Mouse (Mus musculus) adipocyte (in vitro differentiated cells): Measurements from ENCODE around the gene Slc25a33.
A peak's percentile ranks its signal among the peaks of the same experiment; 100 is the strongest.

ENCODE experiments used
- DNase-seq: peaks from one replicate; pipeline ENCODE4 v3.0.0-alpha.2; 2016; ENCODE audit warnings: low spot score

Gene Slc25a33

DNA sequence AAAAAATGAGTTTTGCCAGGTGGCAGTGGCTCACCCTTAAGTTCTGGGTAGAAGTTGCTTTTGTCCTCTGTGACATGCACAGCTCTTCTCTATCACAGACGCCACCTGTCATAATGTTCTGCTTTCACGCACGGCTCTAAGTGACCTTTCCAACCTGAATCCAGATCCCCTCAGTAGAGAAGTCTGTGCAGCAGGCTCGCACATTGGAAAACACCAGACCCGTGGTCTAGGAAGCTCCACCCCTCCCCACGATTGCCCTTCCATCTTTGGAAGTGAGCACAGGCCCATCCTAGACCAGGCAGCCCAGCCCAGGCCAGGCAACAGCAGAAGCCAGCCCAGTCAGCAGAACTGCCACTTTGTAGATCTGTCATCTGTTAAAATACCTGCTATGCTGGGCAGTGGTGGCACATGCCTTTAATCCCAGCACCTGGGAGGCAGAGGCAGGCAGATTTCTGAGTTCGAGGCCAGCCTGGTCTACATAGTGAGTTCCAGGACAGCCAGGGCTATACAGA lies 20.9 kb upstream of the Slc25a33 start:
- DNase-seq = no peak

GRCm38 (mm10) chr4:149794010-149794338 lies 19.9 kb upstream of the Slc25a33 start:
- DNase-seq = no peak

GRCm38 (mm10) chr4:149793156-149794009 lies 19.3 kb upstream of the Slc25a33 start:
- DNase-seq = no peak

DNA sequence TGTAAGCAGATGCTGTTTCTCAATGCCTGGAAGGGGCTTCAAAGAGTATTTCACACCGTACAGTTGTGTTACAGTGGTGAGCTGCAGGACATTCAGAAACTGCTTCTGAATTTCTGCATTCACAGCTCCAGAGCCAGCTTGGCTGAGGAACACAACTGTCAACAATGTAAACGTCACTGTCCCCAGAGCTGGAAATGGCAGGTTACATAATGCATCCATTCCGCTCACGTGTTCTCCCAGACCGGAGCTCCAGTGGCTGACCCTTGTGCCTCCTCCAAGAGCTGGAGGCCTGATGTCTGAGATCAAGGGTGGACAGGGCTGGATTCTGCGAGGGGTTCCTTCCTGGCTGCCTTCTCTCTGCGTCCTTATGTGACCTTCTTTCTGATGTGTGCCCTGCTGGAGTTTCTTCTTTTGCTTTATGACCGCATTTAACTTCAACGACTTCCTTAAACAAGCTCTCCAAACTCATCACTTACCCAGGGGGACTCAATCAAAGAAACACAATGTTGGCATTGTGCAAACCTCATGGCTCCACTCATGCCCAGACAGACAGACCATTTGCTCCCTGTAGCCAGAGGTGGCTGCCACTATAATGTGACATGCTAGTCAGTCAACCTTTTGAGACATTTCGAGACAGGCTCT lies 18.2 kb upstream of the Slc25a33 start:
- peak; percentile 90 for DNase-seq

DNA sequence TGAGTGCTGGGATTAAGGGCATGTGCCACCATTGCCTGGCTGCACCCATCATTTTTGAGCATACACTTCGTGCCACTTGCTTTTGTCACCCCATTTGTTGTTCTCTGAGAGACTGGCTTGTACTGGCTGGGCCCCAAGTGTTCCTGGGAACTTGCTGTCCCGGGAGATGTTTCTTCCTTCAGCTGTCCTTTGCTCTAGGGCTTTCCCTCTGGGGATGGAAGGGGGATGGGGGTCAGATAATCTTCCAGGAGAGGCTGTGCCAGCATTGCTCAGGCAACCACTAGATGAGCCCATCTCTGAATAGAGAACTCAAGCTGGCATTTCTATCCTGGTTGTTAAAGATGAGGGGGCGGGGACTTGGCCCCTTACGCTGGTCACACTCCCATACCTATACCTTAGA lies 17.4 kb upstream of the Slc25a33 start:
- peak; percentile 88 for DNase-seq

- no peak for DNase-seq
These were observed 16.9 kb upstream of the Slc25a33 start for GRCm38 (mm10) chr4:149790969-149791368.

- DNase-seq = no peak
These were observed 16.5 kb upstream of the Slc25a33 start for GRCm38 (mm10) chr4:149790546-149790945.

GRCm38 (mm10) chr4:149789421-149790194 lies 15.5 kb upstream of the Slc25a33 start:
- DNase-seq = peak; percentile 84

DNA sequence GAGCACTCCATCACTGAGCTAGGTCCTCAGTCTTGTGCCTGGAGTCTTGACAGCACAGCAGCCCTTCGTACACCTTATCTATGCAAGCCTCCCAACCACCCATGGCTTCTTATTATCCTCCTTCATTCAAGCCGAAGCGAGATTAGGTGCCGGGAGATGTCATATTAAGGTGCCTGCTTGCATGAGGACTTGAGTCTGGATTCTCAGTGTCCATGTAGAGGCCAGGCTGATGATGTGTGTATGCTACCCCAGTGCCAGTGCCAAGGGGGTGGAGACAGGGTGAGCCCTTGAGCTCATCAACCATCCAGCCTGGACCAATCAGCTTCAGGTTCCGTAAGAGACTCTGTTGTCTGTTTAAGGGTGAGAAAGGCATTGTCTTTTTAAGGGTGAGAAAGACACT lies 10.8 kb upstream of the Slc25a33 start:
- DNase-seq = no peak

DNA sequence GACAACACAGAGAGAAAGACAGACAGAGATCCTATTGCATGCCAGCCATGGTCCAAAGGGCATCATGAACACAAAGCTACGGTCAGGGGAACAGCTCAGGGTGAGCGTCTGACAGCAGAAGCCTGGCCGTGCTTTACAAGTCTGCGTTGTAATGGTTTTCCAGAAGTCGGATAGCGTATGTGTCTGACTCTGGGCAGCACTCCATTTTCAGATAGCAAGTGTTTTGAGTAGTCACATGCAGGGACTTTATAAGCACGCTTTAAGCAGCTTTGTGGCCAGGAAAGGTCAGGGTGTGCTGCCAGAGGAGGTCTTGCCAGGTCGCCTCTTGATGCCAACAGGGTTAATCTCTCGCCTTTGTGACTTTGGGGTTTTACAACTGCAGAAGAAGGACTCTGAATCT lies 10.3 kb upstream of the Slc25a33 start:
- DNase-seq = no peak

- DNase-seq = no peak
These were observed 8.9 kb upstream of the Slc25a33 start for GRCm38 (mm10) chr4:149782975-149783374.

- peak; percentile 88 for DNase-seq
These were observed 6.7 kb upstream of the Slc25a33 start for GRCm38 (mm10) chr4:149780565-149781356.

- DNase-seq = no peak
These were observed 5.9 kb upstream of the Slc25a33 start for GRCm38 (mm10) chr4:149779966-149780365.

DNA sequence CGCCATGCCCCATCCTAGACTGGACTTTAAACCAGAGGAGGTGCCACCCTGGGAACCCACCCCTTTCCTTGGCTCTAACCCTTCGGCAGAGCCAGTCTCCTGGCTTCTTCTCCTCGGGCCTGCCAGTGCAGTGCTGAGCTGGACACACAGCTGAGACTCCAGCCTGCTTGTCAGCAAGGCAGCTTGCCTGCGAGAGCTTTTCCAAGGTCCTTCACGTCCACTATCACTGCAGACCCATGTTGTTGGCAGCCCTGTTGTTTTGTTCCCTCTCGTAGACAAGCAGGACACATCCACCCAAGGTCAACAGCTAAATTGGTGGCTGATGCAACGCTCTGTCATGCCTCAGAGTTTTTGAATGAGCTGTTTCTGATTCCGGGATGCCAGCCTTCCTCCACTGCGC lies 3.0 kb upstream of the Slc25a33 start:
- DNase-seq = no peak

- DNase-seq = no peak
These were observed 1.8 kb upstream of the Slc25a33 start for GRCm38 (mm10) chr4:149775760-149776362.

DNA sequence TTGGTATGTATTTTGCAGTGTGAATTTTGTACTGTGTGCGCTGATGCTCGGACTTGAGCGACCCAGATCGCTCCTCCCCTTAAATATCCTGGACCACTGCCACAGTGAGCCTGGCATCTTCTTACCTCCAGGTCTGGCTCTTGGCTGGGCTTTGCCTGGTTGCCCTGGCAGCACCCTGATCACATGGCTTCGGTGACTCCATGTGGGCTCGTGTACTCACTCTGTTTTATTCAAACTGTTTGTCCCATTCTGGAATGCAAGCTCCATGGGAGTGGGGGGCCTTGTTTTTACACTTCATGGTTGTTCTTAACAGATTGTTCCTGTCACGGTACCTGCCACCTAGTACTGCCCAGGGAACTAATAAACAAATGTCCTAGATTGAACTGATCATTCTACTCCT lies 1.3 kb upstream of the Slc25a33 start:
- DNase-seq = no peak

- DNase-seq = no peak
These were observed 526 bp downstream of the Slc25a33 start for GRCm38 (mm10) chr4:149773408-149774093.

DNA sequence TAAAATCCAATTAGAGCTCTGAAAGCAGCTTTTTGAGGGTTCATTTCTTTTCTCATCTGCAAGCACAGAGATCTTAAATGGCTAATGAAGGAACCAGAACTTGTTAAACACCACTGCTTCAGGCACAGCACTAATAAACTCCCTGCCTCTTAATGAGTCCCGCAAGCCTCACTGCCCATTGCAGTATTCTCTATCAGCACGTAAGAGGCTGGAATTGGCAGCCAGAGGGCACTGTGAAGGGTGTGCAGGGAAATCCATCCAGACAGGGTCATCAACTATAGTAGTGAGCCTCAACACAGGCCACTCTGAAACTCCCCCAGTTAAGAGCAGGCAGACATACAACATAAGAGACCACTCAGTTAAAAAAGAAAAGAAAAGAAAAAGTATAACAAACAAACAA lies 1.7 kb downstream of the Slc25a33 start:
- DNase-seq = peak; percentile 68

DNA sequence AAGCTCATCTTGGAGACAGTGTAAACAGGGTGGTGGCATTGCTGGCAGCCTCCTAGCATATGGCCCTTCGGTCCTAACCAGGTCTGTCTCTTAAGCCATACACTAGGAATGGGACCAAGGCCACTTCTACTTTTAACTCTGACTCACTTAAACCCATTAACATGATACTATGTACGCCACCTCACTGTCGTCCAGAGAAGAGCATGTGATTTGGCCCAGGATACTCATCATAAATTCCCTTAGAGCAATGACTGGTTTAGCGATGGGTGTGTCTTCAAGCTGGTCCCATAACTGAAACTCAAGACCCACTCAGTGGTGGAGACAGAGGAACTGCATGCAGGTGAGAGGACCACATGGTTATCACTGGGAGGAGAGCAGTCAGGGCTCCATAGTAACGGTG lies 8.9 kb downstream of the Slc25a33 start:
- no peak for DNase-seq

DNA sequence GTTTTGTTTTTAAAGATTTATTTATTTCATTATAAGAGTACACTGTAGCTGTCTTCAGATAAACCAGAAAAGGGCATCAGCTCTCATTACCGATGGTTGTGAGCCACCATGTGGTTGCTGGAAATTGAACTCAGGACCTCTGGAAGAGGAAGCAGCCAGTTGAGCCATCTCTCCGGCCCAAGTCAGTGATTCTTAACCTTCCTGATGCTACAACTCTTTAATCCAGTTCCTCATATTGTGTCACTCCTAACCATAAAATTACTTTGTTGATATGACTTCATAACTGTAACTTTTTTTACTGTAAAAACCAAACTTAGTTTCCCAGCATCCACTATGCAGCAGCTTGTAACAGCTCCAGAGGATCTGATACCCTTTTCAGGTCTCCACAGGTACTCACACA lies 10.7 kb downstream of the Slc25a33 start:
- no peak for DNase-seq

DNA sequence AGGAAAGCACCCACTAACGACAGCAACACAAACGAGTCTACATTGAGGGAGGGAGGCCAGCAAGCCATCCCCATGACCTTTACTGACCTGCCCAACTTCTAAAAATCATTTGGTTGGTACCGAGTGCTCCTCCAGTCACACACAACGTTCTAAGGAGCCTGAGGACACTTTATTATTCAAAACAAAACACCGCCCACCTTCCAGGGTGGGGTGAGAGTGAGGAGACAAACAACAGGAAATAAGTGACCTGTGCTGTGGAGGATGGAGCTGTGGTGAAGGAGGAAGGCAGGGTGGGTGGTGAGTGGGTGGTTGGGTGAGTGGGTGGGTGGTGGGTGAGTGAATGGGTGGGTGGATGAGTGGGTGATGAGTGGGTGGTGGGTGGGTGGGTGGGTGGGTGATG lies 14.6 kb downstream of the Slc25a33 start:
- no peak for DNase-seq
